Mouse (Mus musculus): ENCODE data around the gene Tenm4. TPM values are rescaled to one million over a fixed set of nuclear protein-coding genes. Genes with fewer than 3 reads are reported as not detected.

Tenm4 gene
- polyA plus RNA-seq, 1 experiment: 1.0 TPM

GRCm38 (mm10) chr7:96308106-96308505 is 137.1 kb downstream of the Tenm4 start:
- 76% methylated on average over 6 of the region's 6 CpGs for WGBS
- DNase-seq (ENCODE audit: low read depth, low spot score): no peak

DNA sequence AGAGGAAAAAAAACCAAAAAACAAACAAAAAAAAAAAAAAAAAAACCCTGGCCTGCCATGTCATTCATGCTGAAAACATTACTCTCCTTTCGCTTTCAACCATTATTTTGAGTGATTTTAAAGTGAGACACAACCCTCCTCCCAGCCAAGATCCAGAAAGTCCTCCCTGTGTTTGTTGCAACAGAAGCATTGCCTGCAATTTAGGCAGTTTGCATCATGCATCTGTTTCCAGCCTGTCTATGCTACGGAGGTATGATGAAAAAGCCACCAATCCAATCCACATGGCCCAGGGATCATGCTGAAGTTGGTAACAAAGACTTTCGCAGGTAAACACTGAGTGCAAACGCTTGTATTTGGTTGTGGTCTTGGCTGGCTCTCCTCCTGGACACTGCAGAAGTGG is 158.3 kb downstream of the Tenm4 start:
- no peak for DNase-seq (ENCODE audit: low read depth, low spot score)
- WGBS: 74% methylated on average over 4 of the region's 4 CpGs

GRCm38 (mm10) chr7:96331186-96331585 is 160.1 kb downstream of the Tenm4 start:
- DNase-seq (ENCODE audit: low read depth, low spot score): no peak
- 17% methylated on average over 1 of the region's 1 CpGs for WGBS

- no peak for DNase-seq (ENCODE audit: low read depth, low spot score)
- WGBS: 25% methylated on average over 2 of the region's 2 CpGs
Observed at GRCm38 (mm10) chr7:96334361-96334760, 163.3 kb downstream of the Tenm4 start.

DNA sequence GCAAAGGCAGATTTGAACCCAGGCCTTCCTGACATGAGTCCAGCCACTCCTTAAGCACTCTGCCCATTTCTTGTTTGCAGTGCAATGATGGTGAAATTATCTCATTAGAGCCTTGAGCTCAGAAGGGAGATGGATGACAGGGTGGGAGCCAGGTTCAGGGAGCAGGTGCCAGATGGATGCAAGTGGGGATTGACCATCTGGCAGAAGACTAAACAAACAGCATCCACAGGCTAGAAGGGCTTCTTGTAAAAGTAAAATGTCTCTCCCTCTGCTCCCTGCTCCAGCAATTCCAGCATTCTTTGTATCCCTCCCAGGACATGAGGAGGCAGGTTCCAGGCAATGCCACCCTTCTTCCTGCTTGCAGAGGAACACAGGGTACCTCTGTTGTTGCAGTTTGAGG is 165.3 kb downstream of the Tenm4 start:
- DNase-seq (ENCODE audit: low read depth, low spot score): no peak

GRCm38 (mm10) chr7:96340826-96341225 is 169.8 kb downstream of the Tenm4 start:
- DNase-seq (ENCODE audit: low read depth, low spot score): no peak
- 58% methylated on average over 5 of the region's 5 CpGs for WGBS

DNA sequence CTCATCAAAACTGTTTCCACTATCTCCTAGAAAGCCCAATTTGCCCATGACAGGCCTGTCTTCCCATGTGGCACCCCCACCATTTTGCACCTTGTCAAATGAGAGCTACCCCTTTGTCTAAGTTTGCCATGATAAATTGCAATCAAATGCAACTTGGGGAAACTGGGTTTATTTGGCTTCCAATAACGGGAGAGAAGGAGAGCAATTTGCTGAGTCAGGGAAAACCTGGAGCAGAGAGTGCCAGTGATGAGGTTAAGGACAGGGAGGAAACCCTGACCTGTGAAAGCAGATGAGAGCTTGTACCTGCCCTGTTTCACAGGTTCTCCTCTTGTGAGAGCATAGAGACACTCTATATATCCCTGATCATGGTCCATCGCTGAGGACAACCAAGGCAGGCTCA is 170.4 kb downstream of the Tenm4 start:
- DNase-seq (ENCODE audit: low read depth, low spot score): no peak
- 78% methylated on average over 2 of the region's 2 CpGs for WGBS

DNA sequence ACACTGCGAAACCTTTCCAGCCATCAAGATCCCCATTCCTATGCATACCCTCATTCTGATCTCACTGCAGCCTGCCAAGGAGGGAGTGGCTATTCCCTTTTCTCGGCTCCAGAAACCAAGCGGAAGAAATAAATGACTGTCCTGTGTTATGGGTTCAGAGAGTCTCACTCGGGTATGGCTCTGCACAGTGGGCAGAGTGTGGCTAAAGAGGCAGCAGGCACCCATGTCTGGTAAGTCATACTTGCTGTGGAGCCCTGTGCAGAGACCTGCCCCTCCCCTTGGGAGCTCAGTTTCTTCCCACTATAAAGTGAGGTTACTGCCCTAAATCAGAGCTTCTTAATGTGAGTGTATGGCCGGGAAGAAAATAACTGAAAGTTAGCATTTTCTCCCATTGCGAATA is 171.9 kb downstream of the Tenm4 start:
- WGBS: 75% methylated on average over 6 of the region's 6 CpGs
- no peak for DNase-seq (ENCODE audit: low read depth, low spot score)

- DNase-seq (ENCODE audit: low read depth, low spot score): no peak
- 80% methylated on average over 2 of the region's 2 CpGs for WGBS
Observed at GRCm38 (mm10) chr7:96343667-96344066, 172.6 kb downstream of the Tenm4 start.

- WGBS: 63% methylated on average over 8 of the region's 8 CpGs
Observed at GRCm38 (mm10) chr7:96352671-96353070, 181.6 kb downstream of the Tenm4 start.

GRCm38 (mm10) chr7:96356285-96356811 is 185.3 kb downstream of the Tenm4 start:
- 64% methylated on average over 3 of the region's 3 CpGs for WGBS
- DNase-seq (ENCODE audit: low read depth, low spot score): no peak

More at GRCm38 (mm10) chr7:96352671-96353070, 181.6 kb downstream of the Tenm4 start:
- DNase-seq (ENCODE audit: low read depth, low spot score): no peak

DNA sequence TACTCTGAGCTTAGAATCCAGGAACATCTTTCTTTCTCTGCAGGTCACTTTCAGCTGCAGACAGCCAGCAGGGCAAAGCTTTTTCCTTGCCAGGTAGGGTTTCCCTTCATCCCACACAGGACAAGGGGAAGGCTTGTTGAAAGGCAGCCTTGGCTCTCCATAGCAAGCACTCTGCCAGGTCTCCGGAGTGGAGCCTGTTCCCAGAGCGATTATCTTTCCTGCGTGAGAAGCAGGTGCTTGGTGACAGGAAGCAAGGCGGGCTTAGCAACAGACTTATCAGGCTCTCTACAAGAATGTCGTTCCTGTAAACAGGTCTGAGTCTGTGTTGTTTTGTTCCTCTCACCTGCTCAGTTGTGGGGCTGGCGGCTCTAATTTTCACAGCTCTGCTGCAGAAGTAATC is 186.5 kb downstream of the Tenm4 start:
- 30% methylated on average over 6 of the region's 6 CpGs for WGBS
- DNase-seq (ENCODE audit: low read depth, low spot score): no peak

DNA sequence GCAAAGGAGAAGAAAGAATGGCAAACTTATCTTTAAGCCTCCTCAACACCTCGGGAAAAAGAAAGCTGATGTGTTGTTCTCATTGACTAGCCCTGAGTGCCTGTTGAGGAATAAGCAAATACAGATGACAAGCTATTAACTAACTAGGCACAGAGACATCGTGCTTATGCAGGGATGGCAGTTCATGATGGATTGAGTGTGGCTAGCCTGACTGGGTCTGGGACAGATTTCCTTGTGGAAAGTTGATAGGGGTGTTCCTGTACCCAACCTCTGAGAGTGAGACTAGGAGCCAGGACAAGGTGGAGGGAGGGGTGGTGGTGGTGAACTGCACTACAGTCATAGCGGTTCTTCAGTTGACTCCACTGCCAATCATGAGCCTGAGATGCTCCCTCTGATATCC is 192.3 kb downstream of the Tenm4 start:
- 60% methylated on average over 3 of the region's 3 CpGs for WGBS
- DNase-seq (ENCODE audit: low read depth, low spot score): no peak

- WGBS: 84% methylated on average over 4 of the region's 4 CpGs
- no peak for DNase-seq (ENCODE audit: low read depth, low spot score)
Observed at GRCm38 (mm10) chr7:96369947-96370346, 198.9 kb downstream of the Tenm4 start.

- 65% methylated on average over 6 of the region's 6 CpGs for WGBS
- DNase-seq (ENCODE audit: low read depth, low spot score): no peak
Observed at GRCm38 (mm10) chr7:96374004-96374663, 203.1 kb downstream of the Tenm4 start.

- WGBS: 55% methylated on average over 6 of the region's 6 CpGs
- no peak for DNase-seq (ENCODE audit: low read depth, low spot score)
Observed at GRCm38 (mm10) chr7:96375507-96375906, 204.5 kb downstream of the Tenm4 start.

DNA sequence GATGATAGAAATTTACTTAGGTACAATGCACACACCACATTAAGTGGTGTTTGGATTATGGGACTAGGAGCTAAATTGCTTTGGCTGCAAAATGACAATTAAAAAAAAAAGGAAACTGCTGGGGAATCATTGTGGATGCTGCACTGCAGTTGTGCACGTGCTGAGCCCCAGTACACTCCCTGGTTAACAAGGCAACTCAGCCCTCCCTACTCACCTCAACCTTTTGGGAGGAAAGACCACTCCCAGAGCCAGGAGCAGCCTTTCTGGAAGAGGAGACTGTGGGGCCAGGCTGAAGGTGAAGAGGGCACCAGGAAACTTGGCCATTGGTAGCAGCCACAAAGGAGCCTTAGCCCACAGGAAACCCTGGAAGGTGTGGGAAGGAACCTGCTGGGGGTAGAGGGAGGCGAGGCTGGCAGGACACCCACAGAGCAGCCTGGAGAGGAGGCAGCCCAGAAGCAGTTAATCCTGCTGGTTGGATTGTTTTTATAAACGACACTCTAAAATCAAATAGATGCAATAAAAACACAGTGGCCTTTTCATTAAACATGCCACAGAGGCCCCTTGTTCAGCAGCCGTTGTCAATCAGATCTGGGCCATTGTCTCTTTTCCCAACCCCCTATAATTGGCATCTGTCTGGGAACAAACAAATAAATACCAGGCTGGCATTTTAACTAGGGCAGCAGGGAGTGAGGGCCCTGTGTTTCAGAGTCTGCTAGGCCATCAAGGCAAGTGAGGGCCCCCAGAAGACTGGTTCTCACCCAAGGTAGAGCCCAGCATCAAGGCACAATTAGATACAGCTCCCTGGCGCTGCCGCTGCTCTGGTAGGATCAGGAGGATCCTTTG is 212.9 kb downstream of the Tenm4 start:
- no peak for DNase-seq (ENCODE audit: low read depth, low spot score)
- WGBS: 30% methylated on average over 6 of the region's 6 CpGs

- WGBS: 83% methylated on average over 11 of the region's 11 CpGs
- DNase-seq (ENCODE audit: low read depth, low spot score): no peak
Observed at GRCm38 (mm10) chr7:96384726-96385500, 213.9 kb downstream of the Tenm4 start.

GRCm38 (mm10) chr7:96385850-96386249 is 214.8 kb downstream of the Tenm4 start:
- DNase-seq (ENCODE audit: low read depth, low spot score): no peak
- WGBS: 88% methylated on average over 7 of the region's 7 CpGs

DNA sequence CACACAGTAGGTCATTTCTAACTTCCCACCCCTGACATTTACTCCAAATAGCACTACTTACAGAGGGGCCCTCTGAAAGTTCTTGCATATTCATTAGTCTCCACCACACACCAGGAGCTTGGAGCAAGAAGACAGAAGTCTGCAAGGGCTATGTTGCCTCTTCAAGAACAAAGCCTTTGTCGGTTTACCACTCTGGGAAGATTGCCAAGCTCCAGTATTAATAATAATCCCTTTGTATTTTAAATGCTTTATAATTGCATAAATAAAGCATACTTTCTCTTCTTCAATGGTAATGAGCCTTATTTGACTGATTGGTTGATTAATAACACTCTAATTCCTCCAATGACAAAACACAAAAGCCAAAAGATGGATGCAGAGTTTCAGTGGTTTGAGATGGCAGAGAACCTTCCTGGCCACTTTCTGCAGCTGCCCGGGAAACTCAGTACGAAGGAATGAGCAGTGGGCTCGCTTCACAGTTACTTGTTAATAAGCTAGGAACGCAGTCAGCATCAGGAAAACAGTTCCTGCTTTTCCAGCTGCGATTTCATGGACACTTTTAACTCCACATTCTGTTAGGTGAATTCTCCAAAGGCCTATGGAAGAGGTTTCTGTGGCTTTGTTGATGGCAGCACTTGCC is 219.1 kb downstream of the Tenm4 start:
- DNase-seq (ENCODE audit: low read depth, low spot score): no peak
- 64% methylated on average over 6 of the region's 6 CpGs for WGBS

Measured in large intestine, adult 2 months (tissue).